Mouse (Mus musculus) cerebellum, adult 2 months (tissue): ENCODE data around the gene Vax1. TPM values are rescaled to one million over a fixed set of nuclear protein-coding genes. Genes with fewer than 3 reads are reported as not detected.

Experiments
- DNase-seq, 2 experiments: peaks; one replicate each; pipeline ENCODE4 v3.0.0; 2021
- H3K27ac ChIP-seq: fragments of 200-500 bp; 2 replicates; pipeline ENCODE4 v1.5.1; 2012; ENCODE audit warnings: low read length, control low read depth, inconsistent platforms; ENCODE audit not compliant: insufficient read depth
- H3K27me3 ChIP-seq: fragments of 200-500 bp; 2 replicates; pipeline ENCODE4 v1.6.1; 2012; ENCODE audit warnings: inconsistent platforms, mild to moderate bottlenecking, low read length, moderate library complexity; ENCODE audit not compliant: control insufficient read depth, insufficient read depth
- H3K4me1 ChIP-seq: fragments of 200-500 bp; 2 replicates; pipeline ENCODE4 v1.6.1; 2011; ENCODE audit warnings: low read length; ENCODE audit not compliant: control insufficient read depth, insufficient read depth
- H3K4me3 ChIP-seq: fragments of 200-500 bp; replicated peaks from 2 replicates; pipeline ENCODE3; 2011; ENCODE audit warnings: mild to moderate bottlenecking, low read depth, low read length, control low read depth; ENCODE audit not compliant: insufficient read depth
- CTCF ChIP-seq: fragments of 200-500 bp; IDR thresholded peaks from 2 replicates; pipeline ENCODE4 v1.5.1; 2011; ENCODE audit warnings: low read depth, mild to moderate bottlenecking, control low read depth, low read length, moderate library complexity, borderline replicate concordance; ENCODE audit not compliant: insufficient read depth
- POLR2A ChIP-seq: fragments of 200-500 bp; IDR thresholded peaks from 2 replicates; pipeline ENCODE4 v1.6.1; 2011; ENCODE audit warnings: low read length, control low read depth, borderline replicate concordance; ENCODE audit not compliant: insufficient read depth
- WGBS: fragments of 180-500 bp; shearing (Covaris S2); methylation state at CpG from one replicate; pipeline ENCODE4 v1.1.7; 2018; 5-methylcytosine and 5-hydroxymethylcytosine counted together
- polyA plus RNA-seq: library from polyadenylated mRNA; depleted of rRNA; stranded (reverse); fragments of >200 nt; gene quantifications from 2 replicates; pipeline ENCODE4 v1.2.3, GENCODE M21; 2012; rRNA removed

Vax1 gene
- 0.26 TPM in 1 of 2 replicates, not detected in the other for polyA plus RNA-seq

- WGBS = 1% methylated on average over 54 of the region's 54 CpGs
- no peak within 1 kb of the TSS for H3K27ac ChIP-seq
These were observed at the start of gene Vax1 for GRCm38 (mm10) chr19:59169936-59170765. Vax1 (minus strand) TSS chr19:59170056.

GRCm38 (mm10) chr19:59218991-59219390 lies 49.1 kb upstream of the Vax1 start, which contains the start of gene Kcnk18:
Kcnk18 (plus strand) TSS chr19:59219214.
- TF ChIP-seq POLR2A = no peak
- TF ChIP-seq CTCF = no peak
- H3K4me3 ChIP-seq = no peak within 1 kb of the TSS
- WGBS = 92% methylated on average over 8 of the region's 8 CpGs
- no peak within 1 kb of the TSS for H3K27ac ChIP-seq
- no peaks in the 10 kb centered on the region for H3K27me3 ChIP-seq
- no peaks in the 10 kb centered on the region for H3K4me1 ChIP-seq
- no peak for DNase-seq

More at GRCm38 (mm10) chr19:59169936-59170765, at the start of gene Vax1:
- Histone ChIP-seq H3K4me3 (no peak within 1 kb of the TSS), H3K27me3 (peaks cover 14% of the 10 kb centered on the region; the same call in 1 of the 2 replicates), H3K4me1 (no peaks in the 10 kb centered on the region; the same call in 1 of the 2 replicates)
- no peak for TF ChIP-seq POLR2A
- no peak for TF ChIP-seq CTCF
- DNase-seq = peak in 1 of 2 experiments; percentile 25

GRCm38 (mm10) chr19:59216891-59217290 lies 47.0 kb upstream of the Vax1 start:
- no peak for DNase-seq

GRCm38 (mm10) chr19:59208986-59209385 lies 39.1 kb upstream of the Vax1 start:
- Histone ChIP-seq H3K27ac (no peak overlapping the region), H3K4me3 (no peak overlapping the region), H3K4me1 (no peaks in the 10 kb centered on the region), H3K27me3 (no peaks in the 10 kb centered on the region)
- WGBS = 66% methylated on average over 2 of the region's 2 CpGs
- DNase-seq = no peak
- TF ChIP-seq POLR2A (no peak), CTCF (no peak)

More at GRCm38 (mm10) chr19:59216891-59217290, 47.0 kb upstream of the Vax1 start:
- TF ChIP-seq CTCF (no peak), POLR2A (no peak)
- WGBS = 43% methylated on average over 3 of the region's 3 CpGs
- Histone ChIP-seq H3K4me3 (no peak overlapping the region), H3K4me1 (no peaks in the 10 kb centered on the region), H3K27ac (no peak overlapping the region), H3K27me3 (no peaks in the 10 kb centered on the region)

- DNase-seq = peak; percentile 45 to 61
- H3K27me3 ChIP-seq = no peaks in the 10 kb centered on the region
- no peak overlapping the region for H3K27ac ChIP-seq
- no peak overlapping the region for H3K4me3 ChIP-seq
- no peaks in the 10 kb centered on the region for H3K4me1 ChIP-seq
- TF ChIP-seq POLR2A (no peak), CTCF (peak; percentile 76)
- WGBS = 30% methylated on average over 5 of the region's 5 CpGs
These were observed 38.6 kb upstream of the Vax1 start for GRCm38 (mm10) chr19:59208475-59208874.

- 41% methylated on average over 7 of the region's 7 CpGs for WGBS
- Histone ChIP-seq H3K27me3 (peaks cover 7% of the 10 kb centered on the region; the same call in 1 of the 2 replicates), H3K27ac (no peak overlapping the region), H3K4me1 (no peaks in the 10 kb centered on the region), H3K4me3 (no peak overlapping the region)
- peak in 1 of 2 experiments; percentile 21 for DNase-seq
- TF ChIP-seq POLR2A (no peak), CTCF (peak; percentile 45; the same call in 1 of the 2 replicates)
These were observed 28.3 kb upstream of the Vax1 start for GRCm38 (mm10) chr19:59198161-59198560.

GRCm38 (mm10) chr19:59196111-59196666 lies 26.3 kb upstream of the Vax1 start:
- Histone ChIP-seq H3K27me3 (peaks cover 9% of the 10 kb centered on the region; the same call in 1 of the 2 replicates), H3K4me1 (no peaks in the 10 kb centered on the region), H3K27ac (no peak overlapping the region), H3K4me3 (no peak overlapping the region)
- 3% methylated on average over 15 of the region's 15 CpGs for WGBS
- TF ChIP-seq CTCF (peak; percentile 36; the same call in 1 of the 2 replicates), POLR2A (no peak)
- DNase-seq = no peak
